Mouse (Mus musculus) spleen, adult 2 months (tissue): ENCODE data around the gene Itih4.

ENCODE experiments used
- CTCF ChIP-seq: fragments of 200-500 bp; IDR thresholded peaks from 2 replicates; pipeline ENCODE4 v1.5.1; 2011; ENCODE audit warnings: mild to moderate bottlenecking, inconsistent platforms; ENCODE audit not compliant: insufficient read depth, insufficient read length, insufficient replicate concordance; ENCODE audit errors: extremely low read depth
- POLR2A ChIP-seq: fragments of 200-500 bp; IDR thresholded peaks from 2 replicates; pipeline ENCODE4 v1.6.1; 2011; ENCODE audit warnings: low read depth, low read length, inconsistent platforms

DNA sequence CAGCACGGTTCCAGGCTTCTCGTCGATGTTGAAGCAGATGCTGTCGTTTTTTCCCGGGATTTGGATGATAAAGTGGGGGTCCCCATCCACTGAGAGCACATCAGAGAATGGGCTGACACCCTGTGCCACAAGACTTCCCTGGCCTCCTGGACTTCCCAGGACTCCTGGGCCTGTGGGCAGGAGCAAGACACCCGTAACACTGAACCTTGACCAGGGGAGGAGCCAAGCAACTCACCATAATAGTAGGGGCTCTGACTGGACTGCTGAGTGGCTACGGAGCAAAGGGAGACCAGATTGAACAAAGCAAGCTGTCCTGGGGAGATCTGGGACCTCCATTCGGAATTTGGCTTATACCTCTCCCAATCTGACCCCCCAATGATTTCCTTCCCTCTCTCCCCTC is 26.4 kb downstream of the Itih4 start:
- TF ChIP-seq POLR2A (no peak), CTCF (no peak)
